Mouse (Mus musculus) CD4-positive, CD25-positive, alpha-beta regulatory T cell, adult 2 months (primary cell): ENCODE results near the gene Scrn2.

Experiments used
- DNase-seq: peaks from one replicate; pipeline ENCODE4 v3.0.0-alpha.2; 2012; ENCODE audit warnings: low read depth, low spot score

Gene Scrn2

GRCm38 (mm10) chr11:97029686-97030417 lies at the start of gene Scrn2:
TSS of gene Scrn2 (plus strand) at chr11:97029938.
- peak; percentile 91 for DNase-seq

- no peak for DNase-seq
Measured at GRCm38 (mm10) chr11:96980021-96980420, 49.7 kb upstream of the Scrn2 start.

- DNase-seq: no peak
Measured at GRCm38 (mm10) chr11:96981461-96981860, 48.3 kb upstream of the Scrn2 start.

- peak; percentile 93 for DNase-seq
Measured at GRCm38 (mm10) chr11:96982355-96982754, 47.4 kb upstream of the Scrn2 start.

- DNase-seq: no peak
Measured at GRCm38 (mm10) chr11:96982859-96983258, 46.9 kb upstream of the Scrn2 start, which contains the start of gene Sp2. TSS of gene Sp2 (minus strand) at chr11:96982959.

GRCm38 (mm10) chr11:96984903-96985302 lies 44.8 kb upstream of the Scrn2 start:
- DNase-seq: no peak

- peak; percentile 52 for DNase-seq
Measured at GRCm38 (mm10) chr11:96986463-96986862, 43.3 kb upstream of the Scrn2 start.

- DNase-seq: peak; percentile 93
Measured at GRCm38 (mm10) chr11:96987873-96988655, 41.7 kb upstream of the Scrn2 start.

GRCm38 (mm10) chr11:96991501-96991900 lies 38.2 kb upstream of the Scrn2 start:
- no peak for DNase-seq

GRCm38 (mm10) chr11:96992722-96993311 lies 36.9 kb upstream of the Scrn2 start:
- peak; percentile 72 for DNase-seq

GRCm38 (mm10) chr11:96995031-96995430 lies 34.7 kb upstream of the Scrn2 start:
- DNase-seq: no peak

- peak; percentile 92 for DNase-seq
Measured at GRCm38 (mm10) chr11:96995836-96996772, 33.6 kb upstream of the Scrn2 start.

- DNase-seq: no peak
Measured at GRCm38 (mm10) chr11:96996773-96997379, 32.9 kb upstream of the Scrn2 start.

GRCm38 (mm10) chr11:96997380-96997956 lies 32.3 kb upstream of the Scrn2 start:
- DNase-seq: peak; percentile 64

GRCm38 (mm10) chr11:97003170-97003569 lies 26.6 kb upstream of the Scrn2 start:
- DNase-seq: no peak

- peak; percentile 74 for DNase-seq
Measured at GRCm38 (mm10) chr11:97007093-97007794, 22.5 kb upstream of the Scrn2 start.

GRCm38 (mm10) chr11:97009198-97009790 lies 20.4 kb upstream of the Scrn2 start:
- DNase-seq: no peak

- DNase-seq: no peak
Measured at GRCm38 (mm10) chr11:97013121-97013670, 16.5 kb upstream of the Scrn2 start, which contains the start of gene Sp6. TSS of gene Sp6 (plus strand) at chr11:97013394.
